Mouse (Mus musculus): ENCODE measurements around the gene Pla2g15. TPM values are rescaled to one million over a fixed set of nuclear protein-coding genes. Genes with fewer than 3 reads are reported as not detected.

Gene Pla2g15
- total RNA-seq, 2 experiments from 2014 or later = 5.5 to 8.1 TPM

GRCm38 (mm10) chr8:106213959-106214358 lies 63.8 kb downstream of the Pla2g15 start:
- no peak for DNase-seq
- intact Hi-C loops (cut with DNase I) = loop anchor here (5.0 kb wide), 2 partner anchors 72 to 188 kb away; no protein-coding TSS in a partner anchor

Other genes with a start within 250 kb of the Pla2g15 start
- 10 to 100 TPM; 16.9 to 17.6 TPM for gene Pskh1, start 250.0 kb upstream of the Pla2g15 start, total RNA-seq (2021)
- under 1 TPM; 0.46 to 0.55 TPM for gene Ctrl, start 216.5 kb upstream of the Pla2g15 start, total RNA-seq (2021)
- gene Psmb10, start 212.0 kb upstream of the Pla2g15 start, total RNA-seq (2021) = 10 to 100 TPM; 57.6 to 66.5 TPM
- 1 to 10 TPM; 1.0 to 1.3 TPM for gene Lcat, start 207.0 kb upstream of the Pla2g15 start, total RNA-seq (2021)
- gene Slc12a4, start 184.3 kb upstream of the Pla2g15 start, total RNA-seq (2021) = 10 to 100 TPM; 50.8 to 52.0 TPM
- gene Dpep3, start 171.0 kb upstream of the Pla2g15 start, total RNA-seq (2021) = not detected
- 1 to 10 TPM; 7.4 to 7.8 TPM for gene Dus2, start 159.1 kb upstream of the Pla2g15 start, total RNA-seq (2021)
- not detected for gene Dpep2nb, start 144.4 kb upstream of the Pla2g15 start, total RNA-seq (2021)
- 1 to 10 TPM; 9.5 to 9.9 TPM for gene Ddx28, start 138.5 kb upstream of the Pla2g15 start, total RNA-seq (2021)
- gene Nfatc3, start 91.6 kb upstream of the Pla2g15 start, total RNA-seq (2021) = 10 to 100 TPM; 22.0 to 29.4 TPM
- 1 to 10 TPM in 1 of 2 experiments, under 1 TPM in 1; 0.45 to 1.0 TPM for gene Esrp2, start 13.4 kb upstream of the Pla2g15 start, total RNA-seq (2021)
- gene Slc7a6, start 18.5 kb downstream of the Pla2g15 start, total RNA-seq (2021) = 10 to 100 TPM; 12.2 to 13.8 TPM
- 10 to 100 TPM; 11.4 TPM for gene Slc7a6os, start 60.5 kb downstream of the Pla2g15 start, total RNA-seq (2021)
- gene Prmt7, start 60.5 kb downstream of the Pla2g15 start, total RNA-seq (2021) = 10 to 100 TPM; 18.7 to 20.4 TPM
- gene Smpd3, start 187.6 kb downstream of the Pla2g15 start, total RNA-seq (2021) = 1 to 10 TPM; 5.3 to 5.6 TPM